Mouse (Mus musculus) MEL (cell line): ENCODE measurements at regions not wholly inside any gene's neighbourhood (a gene's known extent, or its start where the extent isn't known, plus 50 kb on each side); places are given as distances from the start of the nearest gene placed in this dataset.

Source experiments
- DNase-seq: peaks from one replicate; pipeline ENCODE4 v3.0.0; 2011; ENCODE audit warnings: low read depth, low spot score
- H3K27ac ChIP-seq: 2 replicates; pipeline ENCODE4 v1.5.1; 2012; ENCODE audit warnings: low read depth, mild to moderate bottlenecking, control low read depth, low read length, moderate library complexity; ENCODE audit not compliant: control insufficient read depth
- H3K27me3 ChIP-seq, 2 experiments: fragments of 150-350 bp in 1 of 2; sonication (generic) in 1 of 2; 2 replicates each; pipeline ENCODE4 v1.6.1; 2012; ENCODE audit warnings: low read length in 2 of 2, mild to moderate bottlenecking in 2 of 2, improper control_type of control experiment in 1 of 2, moderate library complexity in 1 of 2; ENCODE audit not compliant: insufficient read depth in 2 of 2, control insufficient read depth in 1 of 2
- H3K36me3 ChIP-seq, 2 experiments: 2 replicates each; pipeline ENCODE4 v1.6.1; 2012 to 2014; ENCODE audit warnings: low read length in 2 of 2, improper control_type of control experiment in 1 of 2, inconsistent platforms in 1 of 2, mild to moderate bottlenecking in 1 of 2; ENCODE audit not compliant: insufficient read depth in 2 of 2, control insufficient read depth in 1 of 2
- H3K4me1 ChIP-seq, 2 experiments: fragments of 150-350 bp in 1 of 2; sonication (generic) in 1 of 2; 2 replicates each; pipeline ENCODE4 v1.6.1; 2012; ENCODE audit warnings: low read length in 2 of 2, improper control_type of control experiment in 1 of 2, mild to moderate bottlenecking in 1 of 2; ENCODE audit not compliant: insufficient read depth in 2 of 2, control insufficient read depth in 1 of 2
- H3K4me3 ChIP-seq, 2 experiments: fragments of 150-350 bp in 1 of 2; sonication (generic) in 1 of 2; 2 replicates each; pipeline ENCODE4 v1.5.1; 2012; ENCODE audit warnings: low read depth in 2 of 2, low read length in 2 of 2, mild to moderate bottlenecking in 2 of 2, moderate library complexity in 2 of 2, control low read depth in 1 of 2, improper control_type of control experiment in 1 of 2; ENCODE audit not compliant: control insufficient read depth in 1 of 2, insufficient read depth in 1 of 2
- H3K79me2 ChIP-seq: 2 replicates; pipeline ENCODE4 v1.6.1; 2012; ENCODE audit warnings: mild to moderate bottlenecking, low read length, moderate library complexity; ENCODE audit not compliant: control insufficient read depth, poor library complexity, insufficient read depth
- H3K9ac ChIP-seq: 2 replicates; pipeline ENCODE4 v1.6.1; 2012; ENCODE audit warnings: low read depth, mild to moderate bottlenecking, control low read depth, low read length, moderate library complexity; ENCODE audit not compliant: control insufficient read depth, poor library complexity, severe bottlenecking
- H3K9me3 ChIP-seq: fragments of 150-350 bp; sonication (generic); replicated peaks from 2 replicates; pipeline ENCODE4 v1.6.1; 2012; ENCODE audit warnings: mild to moderate bottlenecking, low read length, improper control_type of control experiment, moderate library complexity; ENCODE audit not compliant: insufficient read depth
- BHLHE40 ChIP-seq: IDR thresholded peaks from 2 replicates; pipeline ENCODE4 v1.6.1; 2012; ENCODE audit warnings: low read depth, mild to moderate bottlenecking, inconsistent platforms, low read length, improper control_type of control experiment, borderline replicate concordance
- CHD2 ChIP-seq: IDR thresholded peaks from 2 replicates; pipeline ENCODE4 v1.6.1; 2011; ENCODE audit warnings: low read length, improper control_type of control experiment
- E2F4 ChIP-seq: IDR thresholded peaks from 2 replicates; pipeline ENCODE4 v1.6.1; 2011; ENCODE audit warnings: low read depth, low read length, improper control_type of control experiment, borderline replicate concordance
- ELF1 ChIP-seq: IDR thresholded peaks from 2 replicates; pipeline ENCODE4 v1.6.1; 2014; ENCODE audit warnings: low read depth, mild to moderate bottlenecking, inconsistent platforms, low read length, improper control_type of control experiment, moderate library complexity
- ETS1 ChIP-seq: IDR thresholded peaks from 2 replicates; pipeline ENCODE4 v1.6.1; 2012; ENCODE audit warnings: low read depth, mild to moderate bottlenecking, inconsistent platforms, low read length, improper control_type of control experiment, moderate library complexity
- GABPA ChIP-seq: IDR thresholded peaks from 2 replicates; pipeline ENCODE4 v1.6.1; 2012; ENCODE audit warnings: low read depth, mild to moderate bottlenecking, inconsistent platforms, low read length, improper control_type of control experiment, moderate library complexity
- GATA1 ChIP-seq: IDR thresholded peaks from 2 replicates; pipeline ENCODE4 v1.6.1; 2011; ENCODE audit warnings: low read depth, low read length, improper control_type of control experiment
- HCFC1 ChIP-seq: IDR thresholded peaks from 2 replicates; pipeline ENCODE4 v1.6.1; 2012; ENCODE audit warnings: low read depth, mild to moderate bottlenecking, inconsistent platforms, low read length, improper control_type of control experiment, moderate library complexity
- JUND ChIP-seq: IDR thresholded peaks from 2 replicates; pipeline ENCODE4 v1.6.1; 2011; ENCODE audit warnings: low read depth, mild to moderate bottlenecking, improper control_type of control experiment, low read length
- KAT2A ChIP-seq: conservative IDR thresholded peaks from 2 replicates; pipeline ENCODE4 v1.6.1; 2012; ENCODE audit warnings: low read depth, low read length, improper control_type of control experiment, inconsistent platforms
- MAFK ChIP-seq: IDR thresholded peaks from 2 replicates; pipeline ENCODE4 v1.6.1; 2011; ENCODE audit warnings: low read depth, mild to moderate bottlenecking, low read length, improper control_type of control experiment, borderline replicate concordance
- MAZ ChIP-seq: IDR thresholded peaks from 2 replicates; pipeline ENCODE4 v1.6.1; 2012; ENCODE audit warnings: low read depth, mild to moderate bottlenecking, inconsistent platforms, low read length, improper control_type of control experiment
- MEF2A ChIP-seq: IDR thresholded peaks from 2 replicates; pipeline ENCODE4 v1.6.1; 2014; ENCODE audit warnings: low read depth, mild to moderate bottlenecking, inconsistent platforms, low read length, improper control_type of control experiment; ENCODE audit not compliant: poor library complexity, insufficient replicate concordance, severe bottlenecking; ENCODE audit errors: extremely low read depth
- MXI1 ChIP-seq: IDR thresholded peaks from 2 replicates; pipeline ENCODE4 v1.6.1; 2011; ENCODE audit warnings: mild to moderate bottlenecking, low read depth, low read length, improper control_type of control experiment
- MYB ChIP-seq: IDR thresholded peaks from 2 replicates; pipeline ENCODE4 v1.6.1; 2011; ENCODE audit warnings: mild to moderate bottlenecking, low read depth, low read length, improper control_type of control experiment
- NRF1 ChIP-seq: IDR thresholded peaks from 2 replicates; pipeline ENCODE4 v1.6.1; 2014; ENCODE audit warnings: low read depth, mild to moderate bottlenecking, inconsistent platforms, low read length, improper control_type of control experiment, moderate library complexity; ENCODE audit not compliant: poor library complexity, insufficient read depth, severe bottlenecking
- POLR2A ChIP-seq, 2 experiments: IDR thresholded peaks; 2 replicates each; pipeline ENCODE4 v1.6.1; 2011 to 2012; ENCODE audit warnings: low read length in 2 of 2, mild to moderate bottlenecking in 2 of 2, control low read depth in 1 of 2, improper control_type of control experiment in 1 of 2, low read depth in 1 of 2, moderate library complexity in 1 of 2; ENCODE audit not compliant: control insufficient read depth in 1 of 2, insufficient read depth in 1 of 2, poor library complexity in 1 of 2
- POLR2AphosphoS2 ChIP-seq: IDR thresholded peaks from 2 replicates; pipeline ENCODE4 v1.6.1; 2011; ENCODE audit warnings: low read length, improper control_type of control experiment
- POLR2AphosphoS5 ChIP-seq: IDR thresholded peaks from 2 replicates; pipeline ENCODE4 v1.6.1; 2012; ENCODE audit warnings: low read depth, borderline replicate concordance, mild to moderate bottlenecking, inconsistent platforms, low read length, moderate library complexity, mixed read lengths
- RAD21 ChIP-seq: IDR thresholded peaks from 2 replicates; pipeline ENCODE4 v1.6.1; 2011; ENCODE audit warnings: mild to moderate bottlenecking, low read depth, low read length, improper control_type of control experiment
- RCOR1 ChIP-seq: IDR thresholded peaks from 2 replicates; pipeline ENCODE4 v1.6.1; 2012; ENCODE audit warnings: low read depth, mild to moderate bottlenecking, inconsistent platforms, low read length, improper control_type of control experiment
- SIN3A ChIP-seq: IDR thresholded peaks from 2 replicates; pipeline ENCODE4 v1.6.1; 2012; ENCODE audit warnings: low read length, improper control_type of control experiment, inconsistent platforms
- TBP ChIP-seq: IDR thresholded peaks from 2 replicates; pipeline ENCODE4 v1.8.0; 2011; ENCODE audit warnings: low read depth, low read length, improper control_type of control experiment
- TCF12 ChIP-seq: IDR thresholded peaks from 2 replicates; pipeline ENCODE4 v1.6.1; 2014; ENCODE audit warnings: low read depth, mild to moderate bottlenecking, inconsistent platforms, low read length, improper control_type of control experiment, moderate library complexity
- USF1 ChIP-seq: IDR thresholded peaks from 2 replicates; pipeline ENCODE4 v1.6.1; 2014; ENCODE audit warnings: low read depth, mild to moderate bottlenecking, inconsistent platforms, low read length, improper control_type of control experiment, moderate library complexity
- USF2 ChIP-seq, 2 experiments: IDR thresholded peaks; 2 replicates each; pipeline ENCODE4 v1.6.1; 2011 to 2012; ENCODE audit warnings: improper control_type of control experiment in 2 of 2, low read length in 2 of 2, borderline replicate concordance in 1 of 2, inconsistent platforms in 1 of 2, low read depth in 1 of 2, mild to moderate bottlenecking in 1 of 2; ENCODE audit not compliant: insufficient read depth in 1 of 2
- ZC3H11A ChIP-seq: IDR thresholded peaks from 2 replicates; pipeline ENCODE4 v1.6.1; 2012; ENCODE audit warnings: low read depth, mild to moderate bottlenecking, inconsistent platforms, low read length, improper control_type of control experiment
- ZMIZ1 ChIP-seq: IDR thresholded peaks from 2 replicates; pipeline ENCODE4 v1.6.1; 2012; ENCODE audit warnings: low read depth, mild to moderate bottlenecking, inconsistent platforms, low read length, improper control_type of control experiment, moderate library complexity
- ZNF384 ChIP-seq: IDR thresholded peaks from 2 replicates; pipeline ENCODE4 v1.6.1; 2012; ENCODE audit warnings: low read depth, mild to moderate bottlenecking, inconsistent platforms, low read length, improper control_type of control experiment

DNA sequence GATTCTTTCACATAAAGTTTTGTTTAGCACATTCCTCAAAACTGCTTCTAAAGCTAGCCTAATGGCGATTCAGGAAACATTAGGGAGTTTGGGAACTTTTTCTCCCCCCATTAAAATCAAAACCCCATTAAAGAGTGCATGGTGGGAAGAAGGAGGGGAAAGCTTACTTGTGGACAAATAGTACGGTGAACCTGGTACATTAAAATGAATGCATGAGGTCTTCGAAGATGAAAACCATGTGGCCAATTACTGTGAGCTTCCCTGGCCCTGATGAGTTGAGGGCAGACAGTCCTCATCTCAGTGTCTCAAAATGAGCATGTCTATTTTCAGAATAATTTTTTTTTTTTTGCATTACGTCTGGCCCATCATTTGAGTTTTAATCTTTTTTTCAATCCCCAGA lies 78.0 kb upstream of the Veph1 start:
- no peak for DNase-seq
- Histone ChIP-seq H3K27ac (no peak overlapping the region), H3K9ac (no peak overlapping the region), H3K9me3 (no peaks in the 10 kb centered on the region), H3K4me3 (no peak overlapping the region), H3K4me1 (no peaks in the 10 kb centered on the region), H3K36me3 (no peaks in the 10 kb centered on the region), H3K79me2 (no peaks in the 10 kb centered on the region), H3K27me3 (peaks cover 0 to 3% of the 10 kb centered on the region in 2 experiments; a peak in 2 of 4 replicates)
- no peak for TF ChIP-seq ETS1
- no peak for TF ChIP-seq RCOR1
- no peak for TF ChIP-seq TBP
- no peak for TF ChIP-seq JUND
- TF ChIP-seq ELF1: no peak
- TF ChIP-seq GATA1: no peak
- no peak for TF ChIP-seq USF1
- TF ChIP-seq MXI1: no peak
- no peak for TF ChIP-seq MAZ
- no peak for TF ChIP-seq RAD21
- no peak for TF ChIP-seq SIN3A
- TF ChIP-seq MAFK: no peak
- TF ChIP-seq POLR2AphosphoS2: no peak
- TF ChIP-seq ZC3H11A: no peak
- no peak for TF ChIP-seq GABPA
- no peak for TF ChIP-seq POLR2A (IDR thresholded peaks at IDR 0.05; ENCODE audit: control insufficient read depth in 1 of 2, insufficient read depth in 1 of 2, low read depth in 1 of 2, low read length in 2 of 2, poor library complexity in 1 of 2)
- no peak for TF ChIP-seq HCFC1
- no peak for TF ChIP-seq KAT2A
- TF ChIP-seq CHD2: no peak
- TF ChIP-seq ZMIZ1: no peak

DNA sequence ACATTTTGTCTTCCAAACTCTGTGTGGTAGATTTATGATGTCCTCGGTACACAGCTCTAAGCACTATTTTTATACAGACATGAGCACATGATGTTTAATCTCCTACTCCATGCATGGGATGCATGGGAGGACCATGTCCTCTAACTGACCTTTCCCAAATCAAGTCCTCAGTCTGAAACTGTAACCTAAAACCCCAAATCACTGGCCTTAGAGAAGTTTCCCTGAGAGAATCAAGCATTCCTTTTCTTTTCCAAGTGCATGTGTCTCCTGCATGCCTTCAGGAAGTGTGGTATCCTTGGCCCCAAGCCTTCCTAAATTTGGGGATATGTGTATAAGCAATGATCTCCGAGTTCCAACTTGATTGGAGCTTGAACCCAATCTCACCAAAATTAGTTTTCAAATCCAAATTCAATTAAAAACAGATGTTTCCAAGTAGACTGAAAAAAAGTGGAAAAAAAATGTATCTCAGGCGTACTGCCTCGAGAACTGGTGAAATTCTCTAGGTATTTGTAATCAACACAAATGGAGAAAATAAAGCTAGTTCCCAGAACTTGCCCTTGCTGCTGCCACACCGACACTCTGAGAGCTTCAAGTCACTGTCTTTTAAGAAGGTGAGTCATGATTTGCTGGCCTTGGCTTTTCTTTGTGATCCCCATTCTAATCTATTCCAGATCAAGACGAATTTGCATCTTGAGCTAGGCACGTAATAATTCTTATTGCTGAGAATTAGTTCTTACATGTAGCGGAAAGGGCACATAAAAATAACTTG lies 77.4 kb upstream of the Veph1 start:
- TF ChIP-seq KAT2A (no peak), BHLHE40 (no peak), TCF12 (no peak), MEF2A (no peak), MXI1 (no peak), USF2 (IDR thresholded peaks at IDR 0.05; ENCODE audit: borderline replicate concordance in 1 of 2, insufficient read depth in 1 of 2, low read depth in 1 of 2, low read length in 2 of 2) (no peak), MAZ (no peak), POLR2AphosphoS2 (no peak), NRF1 (no peak), ZNF384 (no peak), MYB (no peak), POLR2AphosphoS5 (no peak), E2F4 (no peak), GABPA (no peak), RCOR1 (no peak), CHD2 (no peak)

More for the DNA sequence above, 77.4 kb upstream of the Veph1 start:
- no peaks in the 10 kb centered on the region for H3K36me3 ChIP-seq
- no peaks in the 10 kb centered on the region for H3K4me1 ChIP-seq
- H3K27me3 ChIP-seq: peaks cover 0 to 3% of the 10 kb centered on the region in 2 experiments; a peak in 3 of 4 replicates
- H3K27ac ChIP-seq: no peak overlapping the region
- H3K4me3 ChIP-seq: no peak overlapping the region
- no peak overlapping the region for H3K9ac ChIP-seq
- H3K79me2 ChIP-seq: no peaks in the 10 kb centered on the region
- no peak for DNase-seq
- no peaks in the 10 kb centered on the region for H3K9me3 ChIP-seq
